Mouse (Mus musculus): ENCODE data around the gene Ppp1r10.
"Not testable (repeated sequence)": the region's sequence is repeated elsewhere in the genome, so short reads cannot be mapped to it uniquely, and the experiment has no call there.

DNA sequence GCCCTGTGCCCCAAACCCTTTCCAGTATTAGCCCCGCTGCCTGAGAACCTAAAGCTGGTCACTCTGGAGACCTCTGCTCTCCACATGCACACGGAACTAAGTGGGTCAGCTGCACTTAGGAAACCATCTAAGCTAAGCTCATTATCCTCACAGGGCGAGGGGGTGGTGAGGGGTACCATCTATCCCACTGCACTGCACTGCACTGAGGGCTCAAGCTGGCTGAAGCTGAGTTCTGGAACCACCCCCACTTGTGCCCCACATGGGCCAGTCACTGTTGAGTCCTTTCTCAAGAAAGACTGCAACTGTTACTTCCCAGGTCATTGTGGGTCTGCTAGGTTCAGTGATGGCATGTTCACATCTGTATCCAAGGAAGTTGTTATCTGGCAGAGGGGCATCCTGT lies 36.3 kb downstream of the Ppp1r10 start:
- not testable (repeated sequence) for TF ChIP-seq CTCF (conservative IDR thresholded peaks at IDR 0.05; ENCODE audit: insufficient read depth, insufficient read length, low read depth, low read length); POLR2A (IDR thresholded peaks at IDR 0.05; ENCODE audit: low read depth, low read length)

All from kidney, adult 2 months (tissue).